In genomic region chr5:115564737-115565393, GRCm38 (mm10) we compare ENCODE assay signal across 8 mouse cellular contexts. TPM values are rescaled to one million over a fixed set of nuclear protein-coding genes. Genes with fewer than 3 reads are reported as not detected.
A peak's percentile ranks its signal among the peaks of the same experiment; 100 is the strongest.
DNase-seq lines count a peak whose midpoint lies in the region; ATAC-seq and TF ChIP-seq lines count a peak whose summit lies in the region.

TSS of gene Gcn1l1 (plus strand) at chr5:115565254.

- H3K4me1 ChIP-seq in embryonic facial prominence, embryonic 10.5 days, result peaks cover 69% of the 10 kb centered on the region
- H3K4me1 ChIP-seq in intestine, postnatal 0 days (replicated peaks; ENCODE audit: control insufficient read depth, insufficient read depth, low read length), result peaks cover 6% of the 10 kb centered on the region; the same call in 1 of the 2 replicates
- H3K4me1 ChIP-seq in limb, embryonic 10.5 days, result peaks cover 56% of the 10 kb centered on the region
- peaks cover 20% of the 10 kb centered on the region for H3K4me1 ChIP-seq in midbrain, embryonic 11.5 days (ENCODE audit: control insufficient read depth, insufficient read depth, low read length)

- no peaks in the 10 kb centered on the region for H3K9me3 ChIP-seq in embryonic facial prominence, embryonic 10.5 days
- H3K9me3 ChIP-seq in intestine, postnatal 0 days (ENCODE audit: control insufficient read depth), result no peaks in the 10 kb centered on the region
- H3K9me3 ChIP-seq in limb, embryonic 10.5 days (replicated peaks), result no peaks in the 10 kb centered on the region
- H3K9me3 ChIP-seq in midbrain, embryonic 11.5 days (ENCODE audit: control insufficient read depth, low read length), result no peaks in the 10 kb centered on the region

- peak within 1 kb of the TSS; percentile 93 for H3K27ac ChIP-seq in embryonic facial prominence, embryonic 10.5 days (replicated peaks)
- peak within 1 kb of the TSS; percentile 46 for H3K27ac ChIP-seq in intestine, postnatal 0 days (ENCODE audit: low read depth, low read length)
- peak within 1 kb of the TSS; percentile 92 for H3K27ac ChIP-seq in limb, embryonic 10.5 days
- peak within 1 kb of the TSS; percentile 40; the same call in 1 of the 2 replicates for H3K27ac ChIP-seq in midbrain, embryonic 11.5 days (ENCODE audit: low read depth, low read length)

- no peaks in the 10 kb centered on the region for H3K27me3 ChIP-seq in embryonic facial prominence, embryonic 10.5 days (replicated peaks; ENCODE audit: low read depth, poor library complexity, severe bottlenecking)
- no peaks in the 10 kb centered on the region for H3K27me3 ChIP-seq in intestine, postnatal 0 days (replicated peaks; ENCODE audit: control insufficient read depth, insufficient read depth, low read length)
- H3K27me3 ChIP-seq in limb, embryonic 10.5 days (ENCODE audit: low read depth, poor library complexity, severe bottlenecking), result no peaks in the 10 kb centered on the region
- no peaks in the 10 kb centered on the region for H3K27me3 ChIP-seq in midbrain, embryonic 11.5 days (ENCODE audit: control insufficient read depth, insufficient read depth, low read length)

- ATAC-seq in granulocyte monocyte progenitor cell, adult 5-6 weeks (replicated peaks; ENCODE audit: poor library complexity, severe bottlenecking), result peak; percentile 85
- peak; percentile 74 for ATAC-seq in intestine, postnatal 0 days
- ATAC-seq in midbrain, embryonic 11.5 days (ENCODE audit: low FRiP score), result peak; percentile 92

- H3K4me2 ChIP-seq in intestine, postnatal 0 days (replicated peaks; ENCODE audit: low read depth), result peak within 1 kb of the TSS; percentile 95
- peak within 1 kb of the TSS; percentile 68 for H3K4me2 ChIP-seq in midbrain, embryonic 11.5 days

- peak within 1 kb of the TSS; percentile 88 for H3K9ac ChIP-seq in intestine, postnatal 0 days (ENCODE audit: low read depth, low read length)
- H3K9ac ChIP-seq in midbrain, embryonic 11.5 days (ENCODE audit: low read length), result peak within 1 kb of the TSS; percentile 84

- peak; percentile 68 to 77 for DNase-seq in urinary bladder, adult 18-20 months (ENCODE audit: low spot score in 2 of 2)
- DNase-seq in urinary bladder, postnatal 10 days (ENCODE audit: low spot score), result no peak
- DNase-seq in embryonic facial prominence, embryonic 10.5 days (ENCODE audit: low spot score), result peak; percentile 88
- DNase-seq in limb, embryonic 10.5 days (ENCODE audit: low spot score), result peak; percentile 88
- peak; percentile 97 for DNase-seq in midbrain, embryonic 11.5 days (ENCODE audit: low spot score, missing footprints)
- peak; percentile 78 for DNase-seq in right cerebral cortex, postnatal 4 days

- peak within 1 kb of the TSS; percentile 94 for H3K4me3 ChIP-seq in embryonic facial prominence, embryonic 10.5 days
- H3K4me3 ChIP-seq in intestine, postnatal 0 days (ENCODE audit: low read depth, low read length), result peak within 1 kb of the TSS; percentile 92
- peak within 1 kb of the TSS; percentile 99 for H3K4me3 ChIP-seq in limb, embryonic 10.5 days
- H3K4me3 ChIP-seq in midbrain, embryonic 11.5 days (ENCODE audit: low read depth, low read length), result peak within 1 kb of the TSS; percentile 73

- peaks cover 49% of the 10 kb centered on the region for H3K36me3 ChIP-seq in embryonic facial prominence, embryonic 10.5 days (replicated peaks)
- H3K36me3 ChIP-seq in intestine, postnatal 0 days (ENCODE audit: control insufficient read depth, insufficient read depth), result peaks cover 30% of the 10 kb centered on the region
- peaks cover 57% of the 10 kb centered on the region for H3K36me3 ChIP-seq in limb, embryonic 10.5 days
- peaks cover 10% of the 10 kb centered on the region for H3K36me3 ChIP-seq in midbrain, embryonic 11.5 days (ENCODE audit: control insufficient read depth, insufficient read depth, low read length)

- TF ChIP-seq CTCF in intestine, postnatal 0 days (IDR thresholded peaks at IDR 0.05; ENCODE audit: low read depth), result peak; percentile 70

- 2% methylated on average over 55 of the region's 55 CpGs for WGBS in embryonic facial prominence, embryonic 10.5 days
- WGBS in intestine, postnatal 0 days, result 2% methylated on average over 51 of the region's 55 CpGs
- WGBS in limb, embryonic 10.5 days, result 2% methylated on average over 55 of the region's 55 CpGs
- 2% methylated on average over 47 of the region's 55 CpGs for WGBS in midbrain, embryonic 11.5 days

RNA-seq across cellular contexts. Expression of gene Gcn1l1, which starts in this region (rescaled TPM):
- 65.0 and 65.1 TPM in 2 replicates for polyA plus RNA-seq in embryonic facial prominence, embryonic 10.5 days (2016; fragmentation: Nextera tagmentation; extraction: Ambion mirVana)
- total RNA-seq in granulocyte monocyte progenitor cell, adult 5-6 weeks (2014; fragmentation: Nextera tagmentation), result 26.9 and 43.5 TPM in 2 replicates
- total RNA-seq in granulocyte monocyte progenitor cell, adult 5-6 weeks (2017), result 33.4 and 37.4 TPM in 2 replicates
- 9.3 and 9.6 TPM in 2 replicates for polyA plus RNA-seq in intestine, postnatal 0 days (2015; fragmentation: Nextera tagmentation; extraction: Ambion mirVana)
- 63.3 and 63.8 TPM in 2 replicates for polyA plus RNA-seq in limb, embryonic 10.5 days (2016; fragmentation: Nextera tagmentation; extraction: Ambion mirVana)
- polyA plus RNA-seq in midbrain, embryonic 11.5 days (2014; fragmentation: Nextera tagmentation; extraction: Ambion mirVana), result 27.6 and 32.2 TPM in 2 replicates

Comparison
In these comparisons a context has a peak if more than half of its experiments do, and no peak if none do; other contexts are left out.
1. H3K27ac ChIP-seq: peak in every context shown above with its lines; median percentile 93 in embryonic facial prominence, embryonic 10.5 days; 92 in limb, embryonic 10.5 days; 46 in intestine, postnatal 0 days; 40 in midbrain, embryonic 11.5 days.